Mouse (Mus musculus): ENCODE results near the gene Meis3. TPM values are rescaled to one million over a fixed set of nuclear protein-coding genes. Genes with fewer than 3 reads are reported as not detected.

Meis3 gene
- total RNA-seq, 2 experiments from 2014 or later = 6.1 to 6.5 TPM

DNA sequence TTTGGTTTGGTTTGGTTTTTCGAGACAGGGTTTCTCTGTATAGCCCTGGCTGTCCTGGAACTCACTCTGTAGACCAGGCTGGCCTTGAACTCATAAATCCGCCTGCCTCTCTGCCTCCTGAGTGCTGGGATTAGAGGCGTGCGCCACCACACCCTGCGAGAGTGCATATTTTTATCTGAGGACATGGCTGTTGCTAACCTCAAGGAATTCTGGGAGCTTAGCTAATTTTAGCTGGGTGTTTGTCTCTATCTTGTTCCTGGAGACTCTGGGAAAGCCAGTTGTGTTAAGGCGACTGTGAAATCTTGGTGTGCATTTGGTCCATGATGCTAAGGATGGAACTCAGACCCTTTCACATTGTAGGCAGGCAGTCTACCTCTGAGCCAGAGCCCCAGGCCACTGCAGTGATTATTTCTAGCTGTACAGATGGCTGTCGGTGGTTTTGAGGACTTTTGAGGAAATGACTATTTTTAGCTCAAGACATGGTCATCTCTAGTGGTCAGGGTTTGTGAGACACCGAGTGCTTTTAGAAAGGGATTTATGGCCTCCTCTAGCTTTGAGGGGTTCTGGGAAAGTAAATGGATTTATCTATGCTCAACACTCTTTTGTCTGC is 18.7 kb upstream of the Meis3 start:
- intact Hi-C loops (cut with DNase I) = no loop called here
- peak; percentile 35 to 39 for DNase-seq

DNA sequence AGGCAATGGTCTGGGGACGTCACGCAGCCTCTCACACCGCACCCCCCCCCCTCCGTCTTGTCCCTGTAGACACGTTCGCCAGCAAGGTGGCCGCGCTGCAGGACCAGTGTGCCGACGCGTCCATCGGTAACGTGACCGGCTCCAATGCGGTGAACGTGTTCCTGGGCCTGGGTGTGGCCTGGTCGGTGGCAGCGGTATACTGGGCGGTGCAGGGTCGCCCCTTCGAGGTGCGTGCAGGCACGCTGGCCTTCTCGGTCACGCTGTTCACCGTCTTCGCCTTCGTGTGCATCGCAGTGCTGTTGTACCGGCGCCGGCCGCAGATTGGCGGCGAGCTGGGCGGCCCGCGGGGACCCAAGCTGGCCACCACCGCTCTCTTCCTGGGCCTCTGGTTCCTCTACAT is 16.2 kb upstream of the Meis3 start:
- intact Hi-C loops (cut with DNase I) = no loop called here

DNA sequence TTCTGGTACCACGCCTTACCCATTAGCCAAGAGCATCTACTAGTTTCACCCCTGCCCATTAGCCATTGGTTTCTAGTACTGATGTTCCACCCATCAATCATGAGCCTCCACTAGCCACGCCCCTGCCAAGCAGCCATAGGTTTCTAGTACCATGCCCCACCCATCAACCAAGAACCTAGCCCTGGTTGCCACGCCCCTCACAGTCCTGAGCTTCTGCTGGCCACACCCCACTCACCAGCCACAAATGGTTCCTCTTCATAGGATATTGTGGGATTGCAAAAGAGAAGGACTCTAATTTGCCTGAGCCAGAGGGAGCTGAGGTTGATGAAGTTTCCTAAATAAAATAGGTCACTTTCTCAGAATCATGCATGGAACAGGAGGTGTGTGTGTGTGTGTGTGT is 14.2 kb upstream of the Meis3 start:
- DNase-seq = no peak
- intact Hi-C loops (cut with DNase I) = no loop called here

More for the DNA sequence above, 16.2 kb upstream of the Meis3 start:
- no peak for DNase-seq

DNA sequence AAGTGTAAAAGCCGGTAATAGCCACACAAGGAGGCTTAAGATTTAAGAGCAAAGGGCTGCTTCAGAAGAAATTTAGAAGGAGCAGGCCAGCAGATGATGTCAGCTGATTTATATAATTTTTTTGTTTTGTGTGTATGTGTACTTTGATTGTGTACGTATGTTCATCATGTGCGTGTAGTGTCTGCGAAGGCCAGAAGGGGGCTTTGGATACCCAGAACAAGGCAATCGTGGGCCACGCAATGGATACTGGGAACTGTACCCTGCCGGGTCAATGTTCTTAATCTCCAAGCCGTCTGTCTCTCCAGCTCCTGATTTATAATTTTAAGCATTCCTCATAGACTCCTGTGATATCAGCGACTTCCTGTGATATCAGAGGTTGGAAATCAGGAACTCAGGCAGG is 13.6 kb upstream of the Meis3 start:
- intact Hi-C loops (cut with DNase I) = no loop called here
- no peak for DNase-seq

DNA sequence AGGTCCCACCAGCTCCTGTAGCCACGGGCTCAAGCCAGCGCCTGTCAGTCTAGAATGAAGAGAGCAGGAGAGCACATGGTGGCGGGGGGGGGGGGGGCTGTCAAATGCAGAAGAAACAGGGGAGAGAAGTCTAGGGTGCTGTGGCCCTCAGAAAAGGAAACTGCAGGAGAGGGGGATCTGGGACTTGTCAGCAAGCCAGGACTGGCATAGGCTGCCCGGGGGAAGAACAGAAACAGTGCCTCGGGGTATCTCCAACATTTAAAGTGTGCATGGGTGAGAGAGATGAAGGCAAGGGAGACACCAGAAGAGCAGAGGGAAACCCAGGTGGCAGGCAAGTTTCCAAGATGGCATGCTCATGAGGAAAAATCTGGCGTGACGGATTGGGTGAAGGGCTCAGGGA is 12.9 kb upstream of the Meis3 start:
- intact Hi-C loops (cut with DNase I) = no loop called here
- DNase-seq = no peak

DNA sequence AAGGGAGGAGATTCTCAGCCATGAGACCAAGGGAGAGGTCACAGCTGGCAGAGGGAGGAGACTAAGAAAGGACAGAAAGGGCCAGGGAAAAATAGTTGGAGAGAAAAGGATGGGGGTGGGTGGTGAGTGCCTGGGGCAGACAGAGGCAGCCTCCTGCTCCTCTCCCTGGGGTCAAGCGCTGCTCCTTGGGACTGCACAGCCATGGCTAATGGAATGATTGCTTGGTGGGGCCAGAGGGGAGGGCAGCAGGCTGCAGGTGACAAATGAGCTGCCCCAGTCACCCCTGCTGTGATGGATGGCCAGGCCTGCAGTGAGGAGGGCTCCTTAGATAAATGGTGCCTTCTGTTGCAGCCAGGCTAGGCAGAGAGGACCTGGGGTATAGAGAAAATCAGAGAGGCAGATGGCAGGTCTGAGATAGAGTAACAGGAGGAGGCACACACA is 2.7 kb upstream of the Meis3 start:
- intact Hi-C loops (cut with DNase I) = no loop called here
- no peak for DNase-seq

DNA sequence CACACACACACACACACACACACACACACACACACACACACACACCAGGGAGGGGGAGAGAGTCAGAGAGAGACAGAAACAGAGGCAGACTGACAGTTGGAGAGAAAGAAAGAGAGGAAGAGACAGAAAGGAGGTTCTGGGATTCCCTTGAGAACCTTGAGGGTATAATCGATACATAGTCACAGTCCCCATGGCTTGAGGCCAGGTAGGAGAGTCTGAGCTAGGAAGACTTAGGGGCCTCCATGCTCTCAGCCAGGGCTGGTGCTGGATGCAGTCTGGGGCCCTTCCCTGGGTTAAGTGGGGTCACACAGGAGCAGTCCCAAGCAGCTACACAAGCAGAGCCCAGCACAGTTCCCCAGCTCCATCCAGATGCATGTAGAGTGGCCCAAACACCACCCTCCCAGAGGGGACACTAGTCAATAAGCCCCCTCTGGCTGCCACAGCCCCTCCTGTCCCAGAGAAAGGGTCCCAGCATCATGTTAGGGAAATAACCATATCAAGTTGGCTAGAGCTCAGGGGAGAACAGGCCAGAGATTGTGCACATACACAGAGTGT is 2.2 kb upstream of the Meis3 start:
- intact Hi-C loops (cut with DNase I) = no loop called here
- DNase-seq = no peak

DNA sequence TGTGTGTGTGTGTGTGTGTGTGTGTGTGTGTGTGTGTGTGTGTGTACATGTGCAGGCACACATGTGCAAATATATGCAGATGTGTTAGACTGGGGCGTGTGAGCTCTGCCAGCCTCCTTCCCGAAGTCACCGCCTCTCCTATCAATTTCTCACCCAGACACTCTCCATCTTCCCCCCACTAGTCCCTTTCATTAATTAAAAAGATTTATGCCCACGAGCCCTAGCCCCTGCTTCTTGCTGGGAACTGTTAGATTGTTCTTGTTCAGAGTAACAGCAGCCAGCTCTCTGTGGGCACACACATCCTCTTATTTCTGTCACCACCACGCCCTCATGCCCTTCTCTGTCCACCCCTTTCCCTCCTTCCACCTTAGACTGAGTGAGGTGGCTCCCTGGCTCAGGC is 1.7 kb upstream of the Meis3 start:
- no peak for DNase-seq

DNA sequence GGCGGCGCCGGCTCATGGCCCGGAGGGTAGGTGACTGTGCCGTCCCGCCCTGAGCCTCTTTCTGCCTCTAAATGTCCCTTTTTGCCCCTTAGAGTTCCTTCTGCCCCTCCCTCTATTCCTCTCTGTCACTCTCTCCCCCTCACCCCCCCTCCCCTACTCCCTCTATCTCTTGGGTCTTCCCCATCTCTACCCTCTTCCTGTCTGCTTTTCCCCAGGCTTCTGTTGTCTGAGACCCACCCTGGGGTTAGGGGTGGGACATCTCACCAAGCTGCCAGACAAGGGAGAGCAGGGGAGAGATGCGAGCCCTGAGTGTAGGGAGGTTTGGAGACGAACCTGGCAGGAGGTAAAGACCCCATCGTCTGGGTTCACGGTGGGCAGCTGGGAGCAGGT is 647 bp downstream of the Meis3 start:
- DNase-seq = no peak
- intact Hi-C loops (cut with DNase I) = no loop called here

More for the DNA sequence above, 1.7 kb upstream of the Meis3 start:
- intact Hi-C loops (cut with DNase I) = no loop called here

DNA sequence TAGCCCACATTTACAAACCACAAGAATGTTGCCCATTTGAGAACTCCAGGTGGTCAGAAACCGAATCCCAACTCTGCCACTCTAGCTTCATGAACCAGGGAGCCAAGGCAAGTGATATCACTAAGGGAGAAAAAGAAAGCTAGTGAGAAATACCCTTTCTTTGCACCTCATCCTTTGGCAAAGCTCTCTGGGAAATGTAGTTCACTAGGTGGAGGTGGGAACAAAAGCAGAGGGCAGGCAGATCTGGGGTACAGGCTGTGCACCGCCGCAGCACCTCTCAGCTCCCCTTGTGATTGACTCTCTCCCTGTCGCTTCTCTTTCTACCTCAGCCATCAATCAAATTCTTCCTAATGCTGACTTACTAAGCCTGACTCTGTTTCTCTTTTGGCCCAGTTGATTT is 3.2 kb downstream of the Meis3 start:
- intact Hi-C loops (cut with DNase I) = no loop called here
- no peak for DNase-seq

DNA sequence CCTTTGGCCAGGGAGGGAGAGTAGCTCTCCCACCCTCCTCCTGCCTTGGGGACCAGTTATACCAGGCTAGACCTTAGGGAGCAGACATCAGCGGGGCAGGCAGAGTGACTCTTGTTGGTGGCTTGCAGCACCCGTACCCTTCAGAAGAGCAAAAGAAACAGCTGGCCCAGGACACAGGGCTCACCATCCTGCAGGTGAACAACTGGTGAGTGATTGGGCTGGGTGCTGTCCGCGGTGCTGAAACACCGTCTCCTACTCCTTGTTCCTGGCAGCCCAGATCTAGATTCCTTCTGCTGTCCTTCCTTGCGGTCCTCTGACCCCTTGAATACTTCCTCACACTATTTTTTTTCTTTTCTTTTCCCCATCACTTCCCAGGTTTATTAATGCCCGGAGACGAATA is 8.8 kb downstream of the Meis3 start:
- intact Hi-C loops (cut with DNase I) = no loop called here
- peak; percentile 69 to 75 for DNase-seq

DNA sequence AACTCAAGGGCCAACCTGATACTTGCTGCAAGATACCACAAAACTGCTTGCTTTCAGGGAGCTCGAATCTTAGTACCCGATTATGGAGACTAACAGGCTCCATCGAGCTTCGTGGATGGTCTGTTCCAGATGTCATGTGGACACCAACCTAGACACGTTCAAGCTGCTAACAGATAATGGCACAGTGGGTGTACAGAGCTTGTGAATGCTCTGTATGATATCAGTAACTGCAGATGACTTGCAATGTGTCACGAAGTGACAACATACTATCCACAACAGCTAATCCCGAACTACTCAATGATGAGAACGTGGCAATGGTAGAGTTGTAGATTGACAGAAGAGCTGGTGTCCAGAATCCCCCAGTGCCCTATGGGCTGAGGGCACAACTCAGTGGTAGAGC is 12.6 kb downstream of the Meis3 start:
- DNase-seq = no peak
- intact Hi-C loops (cut with DNase I) = no loop called here

DNA sequence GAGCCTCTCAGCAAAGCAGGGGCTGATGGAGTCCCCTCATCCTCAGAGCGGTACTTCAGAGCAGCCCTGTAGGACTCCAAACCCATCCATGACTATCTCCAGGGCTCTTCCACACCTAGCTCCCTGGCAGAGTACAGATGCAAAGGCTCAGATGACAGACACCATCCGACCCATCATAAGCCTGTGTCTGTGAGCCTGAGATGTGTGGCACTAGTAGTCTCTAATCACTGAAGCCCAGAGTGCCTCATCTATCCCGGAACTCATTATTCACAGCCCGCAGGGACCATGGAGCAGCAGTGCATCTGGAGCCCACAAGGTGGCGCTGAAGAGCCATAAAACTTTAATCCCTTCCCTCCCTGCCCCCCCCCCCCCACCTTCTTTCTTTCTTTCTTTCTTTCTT is 17.4 kb downstream of the Meis3 start:
- DNase-seq = peak; percentile 76 to 89
- intact Hi-C loops (cut with DNase I) = loop anchor here (1.0 kb wide), 1 partner anchor 71 kb away; no protein-coding TSS in a partner anchor

DNA sequence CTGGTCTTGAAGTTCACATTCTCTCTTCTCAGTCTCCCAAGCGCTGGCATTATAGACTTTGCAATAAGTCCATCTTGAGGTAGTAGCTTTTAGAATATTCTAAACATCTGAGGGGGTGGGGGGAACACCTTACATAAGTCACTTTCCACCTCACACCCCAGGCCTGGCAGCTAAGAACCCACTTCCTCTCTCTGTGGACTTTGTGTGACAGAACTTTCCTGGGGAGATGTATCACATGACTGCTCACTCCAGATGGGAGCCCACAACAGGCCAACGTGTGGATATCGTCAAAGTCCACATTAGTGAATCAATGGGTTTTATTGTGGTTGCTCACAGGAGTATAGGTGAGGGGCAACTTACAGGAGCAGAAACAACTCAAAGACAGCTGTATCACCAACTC is 18.8 kb downstream of the Meis3 start:
- intact Hi-C loops (cut with DNase I) = no loop called here
- DNase-seq = no peak

DNA sequence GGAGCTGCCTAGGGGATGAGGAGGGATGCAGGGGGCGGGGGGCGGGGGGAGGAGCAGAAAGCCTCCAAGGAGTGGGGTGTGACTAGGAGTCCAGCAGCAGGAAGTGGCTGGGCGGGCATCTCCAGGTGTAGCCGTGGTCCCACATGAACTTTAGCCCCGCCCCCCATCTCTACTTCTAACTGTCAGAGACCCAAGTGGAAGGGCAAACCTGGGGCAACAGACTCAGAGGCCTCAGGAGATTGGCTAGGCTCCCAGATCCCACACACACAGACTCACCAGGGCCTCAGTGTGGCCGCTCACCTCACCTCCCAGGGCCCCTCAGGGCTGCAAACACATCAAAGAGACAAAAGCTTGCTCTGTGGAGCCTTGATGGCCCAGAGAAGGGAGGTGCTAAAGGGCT is 21.7 kb downstream of the Meis3 start:
- DNase-seq = no peak
- intact Hi-C loops (cut with DNase I) = no loop called here

DNA sequence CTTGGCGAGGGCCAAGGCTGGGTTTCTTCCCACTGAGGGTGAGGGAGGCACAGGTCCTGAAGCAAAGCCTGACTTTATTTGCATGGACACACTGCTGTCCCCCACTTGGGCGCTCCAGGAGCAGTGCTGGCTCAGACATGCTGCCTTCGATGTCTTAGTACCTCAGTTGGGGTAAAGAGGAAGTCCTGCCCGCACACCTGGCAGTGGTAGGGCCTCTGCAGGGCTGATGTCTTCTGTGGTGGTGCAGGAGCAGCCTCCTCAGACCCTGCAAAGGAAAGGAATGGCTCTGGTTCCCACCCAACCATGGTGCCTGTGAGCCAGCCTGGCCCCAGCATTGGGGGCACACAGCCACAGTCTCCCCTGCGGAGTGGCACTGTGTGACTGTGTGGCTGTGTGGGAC is 22.3 kb downstream of the Meis3 start:
- intact Hi-C loops (cut with DNase I) = no loop called here
- DNase-seq = no peak

DNA sequence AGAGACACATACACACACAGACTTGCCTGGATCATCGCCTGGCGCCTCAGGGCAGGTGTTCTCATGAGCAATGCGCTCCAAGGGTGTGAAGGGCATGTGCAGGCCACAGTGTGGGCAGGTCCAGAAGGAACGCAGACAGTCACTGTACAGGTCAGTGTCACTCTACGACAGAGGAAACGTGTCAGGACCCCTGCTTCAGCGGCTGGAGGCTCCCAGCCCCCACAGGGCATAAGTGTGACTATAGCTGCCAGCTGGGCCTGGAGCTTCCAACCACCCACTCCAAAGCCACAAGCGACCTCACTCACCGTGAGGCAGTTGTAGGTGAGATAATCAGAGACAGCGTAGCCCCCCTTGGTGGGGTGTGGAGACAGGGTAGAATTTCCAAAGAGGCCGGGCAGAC is 23.6 kb downstream of the Meis3 start:
- no peak for DNase-seq
- intact Hi-C loops (cut with DNase I) = no loop called here

DNA sequence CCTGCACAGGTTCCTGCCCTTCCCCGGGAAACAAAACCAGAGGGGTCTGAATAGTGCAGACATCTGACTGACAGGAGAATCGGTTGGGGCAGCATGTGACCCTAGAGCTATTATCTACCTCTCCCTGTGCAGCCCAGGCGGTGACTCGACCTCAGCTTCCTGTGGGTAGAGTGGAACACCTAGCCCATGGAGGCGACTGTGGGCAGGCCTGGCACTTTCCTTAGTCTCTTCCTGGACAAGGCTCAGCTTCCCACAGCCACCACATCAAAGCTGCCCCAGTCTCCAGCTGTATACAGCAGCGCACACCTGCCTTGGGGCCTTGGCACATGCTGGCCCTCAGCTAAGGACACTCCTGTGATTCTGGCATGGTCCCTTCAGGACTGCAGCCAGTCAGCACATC is 26.2 kb downstream of the Meis3 start:
- no peak for DNase-seq
- intact Hi-C loops (cut with DNase I) = no loop called here

DNA sequence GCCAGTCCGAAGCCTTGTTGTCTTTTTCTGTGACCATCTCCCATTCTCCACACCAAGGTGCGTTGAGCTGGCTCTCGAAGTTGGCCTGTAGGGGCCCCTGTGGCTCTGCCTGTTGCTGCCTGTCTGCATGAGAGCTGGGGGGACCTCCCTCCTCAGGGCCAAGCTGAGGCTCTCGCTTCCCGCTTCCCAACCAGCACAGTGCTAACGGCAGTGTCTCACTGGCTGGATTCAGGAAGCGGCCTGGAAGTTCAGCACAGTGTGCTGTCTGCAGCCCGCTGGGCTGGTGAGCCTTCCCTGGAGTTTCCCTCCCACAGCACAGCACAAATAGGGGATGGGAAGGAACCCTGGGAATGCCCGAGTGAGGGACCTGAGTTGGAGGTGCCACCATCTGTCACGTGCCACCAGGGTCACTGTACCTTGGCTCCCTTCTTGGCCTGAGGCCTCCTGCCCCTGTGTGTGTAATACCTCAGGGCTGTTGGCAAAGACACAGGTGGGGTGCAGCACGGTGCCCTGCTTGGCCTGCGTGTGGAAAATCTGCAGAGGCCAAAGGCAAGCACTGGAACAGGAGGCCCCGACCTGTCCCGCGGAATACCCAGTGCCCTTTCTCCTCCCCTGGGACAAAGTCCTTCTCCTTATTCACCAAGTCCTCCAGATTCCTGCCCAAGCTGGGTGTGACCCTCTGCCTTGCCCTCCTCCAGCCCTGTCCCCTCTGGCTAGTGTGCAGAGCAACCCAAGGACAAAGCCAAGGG is 28.0 kb downstream of the Meis3 start:
- no peak for DNase-seq
- intact Hi-C loops (cut with DNase I) = no loop called here

DNA sequence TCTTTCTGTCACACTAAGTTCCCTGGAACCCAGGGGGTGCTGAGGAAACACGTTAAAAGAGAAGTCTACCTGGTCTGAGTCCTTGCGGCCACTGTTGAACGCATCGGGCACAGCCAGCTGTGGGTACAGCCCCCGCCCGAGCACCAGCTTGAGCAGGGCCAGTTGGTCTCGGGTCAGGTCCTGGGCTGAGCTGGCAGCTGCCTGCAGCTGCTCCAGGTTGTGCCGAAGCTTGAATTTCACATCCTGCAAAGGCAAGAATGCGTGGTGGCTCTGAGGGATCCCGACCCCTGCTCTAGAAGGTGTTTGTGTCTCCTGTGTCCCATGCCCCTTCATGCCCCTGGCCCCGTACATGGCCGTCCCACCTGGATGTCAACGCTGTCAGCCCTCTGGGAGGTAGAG is 28.6 kb downstream of the Meis3 start:
- intact Hi-C loops (cut with DNase I) = no loop called here
- no peak for DNase-seq

DNA sequence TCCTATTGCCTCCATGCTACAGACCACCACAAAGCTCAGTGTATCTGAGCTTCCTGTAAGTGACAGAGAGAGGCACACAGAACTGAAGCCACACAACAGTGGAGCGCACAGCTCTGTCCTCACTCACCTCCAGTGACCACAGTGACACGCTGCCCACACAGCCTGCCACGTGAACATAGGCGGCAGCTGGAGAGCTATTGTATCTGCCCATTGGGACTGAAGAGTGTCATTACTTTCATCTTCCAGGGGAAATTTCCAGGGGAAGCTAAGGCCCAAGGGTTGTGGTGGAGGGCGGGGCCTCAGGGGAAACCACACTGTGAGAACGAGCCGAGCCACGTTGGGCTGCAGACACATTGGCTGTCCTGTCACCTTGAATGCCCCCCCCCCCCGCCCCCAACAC is 29.9 kb downstream of the Meis3 start:
- intact Hi-C loops (cut with DNase I) = no loop called here
- DNase-seq = no peak

DNA sequence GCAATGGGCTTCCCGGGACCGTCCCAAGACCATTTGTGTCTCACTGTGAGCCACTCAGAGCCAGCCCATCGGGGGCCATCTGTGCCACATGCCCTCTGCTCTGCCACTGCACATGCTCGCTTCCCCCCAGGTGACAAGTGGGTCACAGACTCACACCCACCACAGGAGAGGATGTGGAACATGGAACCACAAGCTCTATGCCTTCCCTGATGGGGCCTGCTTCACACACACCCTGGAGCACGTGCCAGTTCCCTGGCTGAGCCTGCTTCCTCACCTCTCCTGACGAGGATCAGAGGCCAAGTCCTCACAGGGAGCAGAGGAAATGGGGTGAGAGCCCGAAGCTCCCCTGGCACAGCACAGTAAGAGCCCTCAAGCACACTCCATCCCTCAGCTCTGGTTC is 32.2 kb downstream of the Meis3 start:
- DNase-seq = peak in 1 of 2 experiments; percentile 9
- intact Hi-C loops (cut with DNase I) = no loop called here

Measured in heart, postnatal 10 days (tissue).